In genomic region chr5:24979312-24979967, GRCm38 (mm10) we compare ENCODE assay signal across 11 mouse cellular contexts.
DNase-seq lines count a peak whose midpoint lies in the region; ATAC-seq lines count a peak whose summit lies in the region.
"Had no signal": no experiment of that assay in that cellular context is flagged by ENCODE, and none has a peak within 500 bp of the region (broad histone marks: within the 10 kb centered on the region; RNA-seq: fewer than 3 reads in every experiment).

No protein-coding gene starts in this region.

- H3K4me3 ChIP-seq in kidney, embryonic 14.5 days (ENCODE audit: low read length), result no peak overlapping the region
- no peak overlapping the region for H3K4me3 ChIP-seq in stomach, embryonic 15.5 days (replicated peaks)
- H3K4me3 ChIP-seq: embryonic facial prominence, embryonic 10.5 days; forebrain, embryonic 15.5 days; myocyte had no signal

- no peak overlapping the region for H3K4me2 ChIP-seq in kidney, embryonic 14.5 days (replicated peaks; ENCODE audit: low read depth, low read length)
- no peak overlapping the region for H3K4me2 ChIP-seq in stomach, embryonic 15.5 days
- H3K4me2 ChIP-seq: forebrain, embryonic 15.5 days had no signal

- no peaks in the 10 kb centered on the region for H3K9me3 ChIP-seq in kidney, embryonic 14.5 days (ENCODE audit: control insufficient read depth, low read length)
- no peaks in the 10 kb centered on the region for H3K9me3 ChIP-seq in stomach, embryonic 15.5 days
- H3K9me3 ChIP-seq: embryonic facial prominence, embryonic 10.5 days; forebrain, embryonic 15.5 days had no signal

- peaks cover 11% of the 10 kb centered on the region for H3K4me1 ChIP-seq in kidney, embryonic 14.5 days (ENCODE audit: control insufficient read depth, insufficient read depth, low read length)
- peaks cover 11% of the 10 kb centered on the region for H3K4me1 ChIP-seq in stomach, embryonic 15.5 days

- H3K27ac ChIP-seq in kidney, embryonic 14.5 days (ENCODE audit: low read depth, low read length), result 0 out of 2 replicates have a peak overlapping the region, but pooled peaks have one; percentile 0
- peak overlapping the region; percentile 78 for H3K27ac ChIP-seq in stomach, embryonic 15.5 days
- H3K27ac ChIP-seq: embryonic facial prominence, embryonic 10.5 days; forebrain, embryonic 15.5 days had no signal

- H3K27me3 ChIP-seq in kidney, embryonic 14.5 days (ENCODE audit: control insufficient read depth, insufficient read depth, low read length), result no peaks in the 10 kb centered on the region
- no peaks in the 10 kb centered on the region for H3K27me3 ChIP-seq in stomach, embryonic 15.5 days (replicated peaks)
- H3K27me3 ChIP-seq: forebrain, embryonic 15.5 days had no signal

- no peak overlapping the region for H3K9ac ChIP-seq in kidney, embryonic 14.5 days (ENCODE audit: low read depth, low read length)
- no peak overlapping the region for H3K9ac ChIP-seq in stomach, embryonic 15.5 days
- H3K9ac ChIP-seq: forebrain, embryonic 15.5 days had no signal

- DNase-seq in kidney, adult 18-20 months, result no peak
- DNase-seq in c-Kit-positive CD71-positive TER-119-negative erythroid progenitor cells, embryonic 14.5 days (ENCODE audit: low read depth), result peak; percentile 51
- peak; percentile 53 for DNase-seq in liver
- DNase-seq in urinary bladder, postnatal 25 days (ENCODE audit: low spot score), result no peak
- no peak for DNase-seq in layer of hippocampus, postnatal 25 days (ENCODE audit: extremely low spot score in 1 of 2, low spot score in 1 of 2)
- DNase-seq: cerebellum, adult 11 months had no signal

- WGBS in kidney, embryonic 14.5 days, result 36% methylated on average over 4 of the region's 4 CpGs
- WGBS in stomach, embryonic 15.5 days, result 45% methylated on average over 4 of the region's 4 CpGs

- H3K36me3 ChIP-seq in kidney, embryonic 14.5 days (ENCODE audit: control insufficient read depth, insufficient read depth, low read length), result no peaks in the 10 kb centered on the region
- H3K36me3 ChIP-seq in stomach, embryonic 15.5 days, result no peaks in the 10 kb centered on the region
- H3K36me3 ChIP-seq: embryonic facial prominence, embryonic 10.5 days; forebrain, embryonic 15.5 days had no signal

- no peak for ATAC-seq in kidney, embryonic 14.5 days (ENCODE audit: low FRiP score, low TSS enrichment)
- ATAC-seq in stomach, embryonic 15.5 days (ENCODE audit: insufficient read depth, low FRiP score, low read depth), result peak; percentile 56
- ATAC-seq: forebrain, embryonic 15.5 days had no signal

Comparison
In these comparisons a context has a peak if more than half of its experiments do, and no peak if none do; other contexts are left out.
1. DNase-seq: peak in c-Kit-positive CD71-positive TER-119-negative erythroid progenitor cells, embryonic 14.5 days (single experiment) and liver (single experiment); none in kidney, adult 18-20 months (single experiment), urinary bladder, postnatal 25 days (single experiment) and layer of hippocampus, postnatal 25 days (0 of 2).